Mouse (Mus musculus): ENCODE results near the gene Ccnd3. TPM values are rescaled to one million over a fixed set of nuclear protein-coding genes. Genes with fewer than 3 reads are reported as not detected.

The Ccnd3 gene
- polyA plus RNA-seq, 1 experiment from 2014 or later, result 412 TPM

Other genes starting within 250 kb of the Ccnd3 start
- 65.7 and 67.4 TPM in 2 replicates for gene Mrps10, start 136.2 kb upstream of the Ccnd3 start, polyA plus RNA-seq (2015; fragmentation: Nextera tagmentation; extraction: Ambion mirVana)
- 0.95 and 1.2 TPM in 2 replicates for gene Guca1b, start 119.7 kb upstream of the Ccnd3 start, polyA plus RNA-seq (2015; fragmentation: Nextera tagmentation; extraction: Ambion mirVana)
- gene Guca1a, start 104.5 kb upstream of the Ccnd3 start, polyA plus RNA-seq (2015; fragmentation: Nextera tagmentation; extraction: Ambion mirVana), result 1.2 and 2.1 TPM in 2 replicates
- gene AI661453, start 68.4 kb upstream of the Ccnd3 start, polyA plus RNA-seq (2015; fragmentation: Nextera tagmentation; extraction: Ambion mirVana), result 0.77 and 0.92 TPM in 2 replicates
- gene 1700001C19Rik, start 67.7 kb upstream of the Ccnd3 start, polyA plus RNA-seq (2015; fragmentation: Nextera tagmentation; extraction: Ambion mirVana), result 0.57 and 0.64 TPM in 2 replicates
- 20.3 and 20.8 TPM in 2 replicates for gene Taf8, start 2.8 kb upstream of the Ccnd3 start, polyA plus RNA-seq (2015; fragmentation: Nextera tagmentation; extraction: Ambion mirVana)
- 22.9 and 23.3 TPM in 2 replicates for gene Bysl, start 106.4 kb downstream of the Ccnd3 start, polyA plus RNA-seq (2015; fragmentation: Nextera tagmentation; extraction: Ambion mirVana)
- gene Med20, start 106.5 kb downstream of the Ccnd3 start, polyA plus RNA-seq (2015; fragmentation: Nextera tagmentation; extraction: Ambion mirVana), result 30.5 and 34.9 TPM in 2 replicates
- 0.82 and 1.0 TPM in 2 replicates for gene Gm20517, start 106.5 kb downstream of the Ccnd3 start, polyA plus RNA-seq (2015; fragmentation: Nextera tagmentation; extraction: Ambion mirVana)
- gene Usp49, start 125.6 kb downstream of the Ccnd3 start, polyA plus RNA-seq (2015; fragmentation: Nextera tagmentation; extraction: Ambion mirVana), result 2.1 and 3.1 TPM in 2 replicates
- 274 and 295 TPM in 2 replicates for gene Tomm6, start 183.3 kb downstream of the Ccnd3 start, polyA plus RNA-seq (2015; fragmentation: Nextera tagmentation; extraction: Ambion mirVana)
- 3.9 and 5.1 TPM in 2 replicates for gene Frs3, start 184.0 kb downstream of the Ccnd3 start, polyA plus RNA-seq (2015; fragmentation: Nextera tagmentation; extraction: Ambion mirVana)
- gene Gm21981, start 189.4 kb downstream of the Ccnd3 start, polyA plus RNA-seq (2015; fragmentation: Nextera tagmentation; extraction: Ambion mirVana), result 0.24 and 0.39 TPM in 2 replicates
- 0.72 and 0.84 TPM in 2 replicates for gene Prickle4, start 189.7 kb downstream of the Ccnd3 start, polyA plus RNA-seq (2015; fragmentation: Nextera tagmentation; extraction: Ambion mirVana)
- gene Pgc, start 221.8 kb downstream of the Ccnd3 start, polyA plus RNA-seq (2015; fragmentation: Nextera tagmentation; extraction: Ambion mirVana), result 0.56 and 1.7 TPM in 2 replicates
- 25.7 and 28.9 TPM in 2 replicates for gene Tfeb, start 232.0 kb downstream of the Ccnd3 start, polyA plus RNA-seq (2015; fragmentation: Nextera tagmentation; extraction: Ambion mirVana)

All from heart, embryonic 16.5 days (tissue).